Mouse (Mus musculus) CH12.LX (cell line): ENCODE data around the gene Pofut2. TPM values are rescaled to one million over a fixed set of nuclear protein-coding genes. Genes with fewer than 3 reads are reported as not detected.

Source experiments
- DNase-seq: peaks from one replicate; pipeline ENCODE4 v3.0.0-alpha.2; 2013; ENCODE audit errors: extremely low read depth
- H3K27ac ChIP-seq: 2 replicates; pipeline ENCODE4 v1.5.1; 2012; ENCODE audit warnings: low read depth, mild to moderate bottlenecking, control low read depth, moderate library complexity; ENCODE audit not compliant: insufficient read depth
- H3K27me3 ChIP-seq: replicated peaks from 2 replicates; pipeline ENCODE3; 2012; ENCODE audit warnings: inconsistent platforms
- H3K36me3 ChIP-seq, 2 experiments: replicated peaks in 1 of 2; 2 replicates each; pipeline versions ENCODE3 to v1.6.1; 2012; ENCODE audit warnings: inconsistent platforms in 1 of 2, low read length in 1 of 2, mild to moderate bottlenecking in 1 of 2, mixed read lengths in 1 of 2, moderate library complexity in 1 of 2; ENCODE audit not compliant: control insufficient read depth in 1 of 2, insufficient read depth in 1 of 2
- H3K4me1 ChIP-seq, 2 experiments: 2 replicates each; pipeline ENCODE4 v1.6.1; 2012; ENCODE audit warnings: inconsistent platforms in 1 of 2, moderate library complexity in 1 of 2; ENCODE audit not compliant: insufficient read depth in 2 of 2, control insufficient read depth in 1 of 2
- H3K4me2 ChIP-seq: 2 replicates; pipeline ENCODE4 v1.6.1; 2012; ENCODE audit warnings: low read depth, mild to moderate bottlenecking, control low read depth; ENCODE audit not compliant: poor library complexity, insufficient read depth, severe bottlenecking
- H3K4me3 ChIP-seq, 3 experiments: fragments of 150-350 bp in 1 of 3; sonication (generic) in 1 of 3; replicated peaks in 1 of 3; 2 replicates each; pipeline versions ENCODE3 to v1.5.1; 2011 to 2012; ENCODE audit warnings: low read depth in 2 of 3, low read length in 2 of 3, mild to moderate bottlenecking in 2 of 3, moderate library complexity in 2 of 3, control low read depth in 1 of 3, improper control_type of control experiment in 1 of 3, inconsistent platforms in 1 of 3, mixed read lengths in 1 of 3; ENCODE audit not compliant: poor library complexity in 1 of 3
- H3K79me2 ChIP-seq: replicated peaks from 2 replicates; pipeline ENCODE4 v1.6.1; 2012; ENCODE audit warnings: mild to moderate bottlenecking, moderate library complexity; ENCODE audit not compliant: control insufficient read depth, poor library complexity, insufficient read depth, severe bottlenecking; ENCODE audit errors: extremely low read depth
- H3K9ac ChIP-seq: 2 replicates; pipeline ENCODE4 v1.6.1; 2012; ENCODE audit warnings: low read depth, mild to moderate bottlenecking, control low read depth, moderate library complexity; ENCODE audit not compliant: insufficient read depth
- H3K9me3 ChIP-seq: replicated peaks from 2 replicates; pipeline ENCODE3; 2012; ENCODE audit warnings: low read length, inconsistent platforms, mixed read lengths
- CHD1 ChIP-seq: IDR thresholded peaks from 2 replicates; pipeline ENCODE4 v1.6.1; 2012; ENCODE audit warnings: low read depth, low read length, improper control_type of control experiment, inconsistent platforms
- E2F4 ChIP-seq: IDR thresholded peaks from 2 replicates; pipeline ENCODE4 v1.6.1; 2011; ENCODE audit warnings: low read depth, low read length, improper control_type of control experiment; ENCODE audit not compliant: insufficient replicate concordance
- ELF1 ChIP-seq: IDR thresholded peaks from 2 replicates; pipeline ENCODE4 v1.6.1; 2014; ENCODE audit warnings: low read depth, mild to moderate bottlenecking, inconsistent platforms, low read length, improper control_type of control experiment
- EP300 ChIP-seq: IDR thresholded peaks from 2 replicates; pipeline ENCODE4 v1.6.1; 2011; ENCODE audit warnings: low read length, improper control_type of control experiment
- GABPA ChIP-seq: IDR thresholded peaks from 2 replicates; pipeline ENCODE4 v1.6.1; 2012; ENCODE audit warnings: low read depth, low read length, improper control_type of control experiment, inconsistent platforms; ENCODE audit not compliant: insufficient replicate concordance
- HCFC1 ChIP-seq: IDR thresholded peaks from 2 replicates; pipeline ENCODE4 v1.6.1; 2012; ENCODE audit warnings: low read depth, mild to moderate bottlenecking, inconsistent platforms, low read length, improper control_type of control experiment
- IRF4 ChIP-seq: IDR thresholded peaks from 2 replicates; pipeline ENCODE4 v1.6.1; 2014; ENCODE audit warnings: low read depth, mild to moderate bottlenecking, inconsistent platforms, low read length, improper control_type of control experiment
- JUN ChIP-seq: IDR thresholded peaks from 2 replicates; pipeline ENCODE4 v1.6.1; 2011; ENCODE audit warnings: low read depth, mild to moderate bottlenecking, low read length, improper control_type of control experiment, moderate library complexity; ENCODE audit not compliant: insufficient read depth
- JUND ChIP-seq: conservative IDR thresholded peaks from 2 replicates; pipeline ENCODE4 v1.6.1; 2011; ENCODE audit warnings: low read depth, low read length, improper control_type of control experiment
- MAFK ChIP-seq: IDR thresholded peaks from 2 replicates; pipeline ENCODE4 v1.6.1; 2011; ENCODE audit warnings: low read length, improper control_type of control experiment; ENCODE audit not compliant: insufficient replicate concordance
- MYC ChIP-seq: IDR thresholded peaks from 2 replicates; pipeline ENCODE4 v1.6.1; 2011; ENCODE audit warnings: low read depth, mild to moderate bottlenecking, improper control_type of control experiment, low read length
- NRF1 ChIP-seq: IDR thresholded peaks from 2 replicates; pipeline ENCODE4 v1.6.1; 2014; ENCODE audit warnings: low read depth, mild to moderate bottlenecking, inconsistent platforms, low read length, improper control_type of control experiment, moderate library complexity
- PAX5 ChIP-seq: IDR thresholded peaks from 2 replicates; pipeline ENCODE4 v1.6.1; 2012; ENCODE audit warnings: low read length, inconsistent platforms, mixed read lengths
- RCOR1 ChIP-seq: conservative IDR thresholded peaks from 2 replicates; pipeline ENCODE4 v1.6.1; 2012; ENCODE audit warnings: low read depth, mild to moderate bottlenecking, inconsistent platforms, low read length, improper control_type of control experiment
- SMC3 ChIP-seq: IDR thresholded peaks from 2 replicates; pipeline ENCODE4 v1.6.1; 2011; ENCODE audit warnings: low read depth, low read length, improper control_type of control experiment
- TCF12 ChIP-seq: IDR thresholded peaks from 2 replicates; pipeline ENCODE4 v1.6.1; 2014; ENCODE audit warnings: low read depth, mild to moderate bottlenecking, inconsistent platforms, low read length, improper control_type of control experiment
- UBTF ChIP-seq: IDR thresholded peaks from 2 replicates; pipeline ENCODE4 v1.6.1; 2012; ENCODE audit warnings: low read depth, mild to moderate bottlenecking, inconsistent platforms, low read length, improper control_type of control experiment, moderate library complexity
- USF1 ChIP-seq: IDR thresholded peaks from 2 replicates; pipeline ENCODE4 v1.6.1; 2014; ENCODE audit warnings: low read depth, mild to moderate bottlenecking, inconsistent platforms, low read length, improper control_type of control experiment
- USF2 ChIP-seq: conservative IDR thresholded peaks from 2 replicates; pipeline ENCODE4 v1.6.1; 2011; ENCODE audit warnings: low read depth, low read length, improper control_type of control experiment
- ZC3H11A ChIP-seq: IDR thresholded peaks from 2 replicates; pipeline ENCODE4 v1.6.1; 2012; ENCODE audit warnings: low read depth, mild to moderate bottlenecking, inconsistent platforms, low read length, improper control_type of control experiment
- ZMIZ1 ChIP-seq: IDR thresholded peaks from 2 replicates; pipeline ENCODE4 v1.6.1; 2012; ENCODE audit warnings: low read depth, mild to moderate bottlenecking, inconsistent platforms, low read length, improper control_type of control experiment
- dilution Hi-C: fragments of 300-500 bp; cut with MboI; formaldehyde crosslinking; loops from 2 replicates; pipeline ENCODE4 v1.14.3; 2020; ENCODE audit warnings: low sequenced_read_pairs; ENCODE audit not compliant: extremely low pct_unique_long_range_greater_than_20kb, extremely low pct_ligation_motif_present
- in situ Hi-C: fragments of 300-500 bp; cut with MboI; formaldehyde crosslinking; loops from 3 replicates; pipeline ENCODE4 v1.14.3; 2019; ENCODE audit warnings: low sequenced_read_pairs, low pct_ligation_motif_present, low pct_unique_long_range_greater_than_20kb, mixed read lengths
- polyA plus RNA-seq: library from polyadenylated mRNA; unstranded; fragments of >175 nt; gene quantifications from 2 replicates; pipeline ENCODE4 v1.2.1, GENCODE M21; 2012; ENCODE audit warnings: low read depth; ENCODE audit not compliant: insufficient read length
- total RNA-seq, 2 experiments: library from RNA; depleted of rRNA; stranded (reverse); fragments of 300-350 nt in 1 of 2; fragments of >200 nt in 1 of 2; gene quantifications; 2 replicates each; pipeline ENCODE4 v1.2.3; 2012 to 2014

The Pofut2 gene
- total and polyA plus RNA-seq, 3 experiments, result 13.6 to 23.4 (median 22.0) TPM

- Histone ChIP-seq H3K27me3 (no peaks in the 10 kb centered on the region), H3K9ac (no peak overlapping the region), H3K36me3 (peaks cover 0 to 10% of the 10 kb centered on the region in 2 experiments), H3K9me3 (no peaks in the 10 kb centered on the region), H3K4me2 (no peak overlapping the region), H3K4me1 (peaks cover 5 to 7% of the 10 kb centered on the region in 2 experiments; a peak in 2 of 4 replicates), H3K27ac (no peak overlapping the region), H3K79me2 (no peaks in the 10 kb centered on the region), H3K4me3 (no peak overlapping the region)
- in situ Hi-C loops (no loop called here), dilution Hi-C loops (no loop called here)
- no peak for DNase-seq
- no peak for TF ChIP-seq E2F4
- no peak for TF ChIP-seq IRF4
- no peak for TF ChIP-seq NRF1
- TF ChIP-seq ZMIZ1, result no peak
- no peak for TF ChIP-seq JUND
- no peak for TF ChIP-seq UBTF
Observed at GRCm38 (mm10) chr10:77305766-77306165, 46.7 kb downstream of the Pofut2 start.

GRCm38 (mm10) chr10:77308978-77309377, 50.0 kb downstream of the Pofut2 start:
- H3K27me3 ChIP-seq, result no peaks in the 10 kb centered on the region
- DNase-seq, result no peak
- in situ Hi-C loops (no loop called here), dilution Hi-C loops (no loop called here)
- H3K9me3 ChIP-seq, result no peaks in the 10 kb centered on the region
- no peaks in the 10 kb centered on the region for H3K79me2 ChIP-seq
- no peak overlapping the region for H3K4me2 ChIP-seq
- H3K9ac ChIP-seq, result no peak overlapping the region
- H3K4me1 ChIP-seq, result peaks cover 5 to 7% of the 10 kb centered on the region in 2 experiments; a peak in 2 of 4 replicates
- H3K27ac ChIP-seq, result no peak overlapping the region
- no peak overlapping the region for H3K4me3 ChIP-seq
- no peak for TF ChIP-seq E2F4
- TF ChIP-seq, all 38 proteins: peak for 0
- H3K36me3 ChIP-seq, result peaks cover 0 to 10% of the 10 kb centered on the region in 2 experiments

- Histone ChIP-seq H3K4me3 (no peak overlapping the region), H3K79me2 (no peaks in the 10 kb centered on the region), H3K36me3 (peaks cover 0 to 8% of the 10 kb centered on the region in 2 experiments), H3K27me3 (no peaks in the 10 kb centered on the region), H3K4me1 (peaks cover 0 to 6% of the 10 kb centered on the region in 2 experiments; a peak in 1 of 4 replicates), H3K27ac (no peak overlapping the region), H3K9ac (no peak overlapping the region), H3K4me2 (no peak overlapping the region), H3K9me3 (no peaks in the 10 kb centered on the region)
- peak; percentile 32 for DNase-seq
- in situ Hi-C loops, result no loop called here
- no peak for TF ChIP-seq ZC3H11A
- TF ChIP-seq CHD1, result no peak
- no peak for TF ChIP-seq RCOR1
- no peak for TF ChIP-seq MAFK
- TF ChIP-seq MYC, result no peak
- no peak for TF ChIP-seq ELF1
- no peak for TF ChIP-seq HCFC1
- no peak for TF ChIP-seq ZMIZ1
- no peak for TF ChIP-seq NRF1
- no peak for TF ChIP-seq JUN
- no peak for TF ChIP-seq TCF12
- no peak for TF ChIP-seq EP300
- TF ChIP-seq GABPA, result no peak
- TF ChIP-seq SMC3, result no peak
- no peak for TF ChIP-seq PAX5
- no peak for TF ChIP-seq USF1
- TF ChIP-seq USF2, result no peak
- TF ChIP-seq, all 38 proteins: peak for 0
- dilution Hi-C loops, result no loop called here
Observed at GRCm38 (mm10) chr10:77314711-77315266, 55.8 kb downstream of the Pofut2 start.
